Mouse (Mus musculus) kidney, postnatal 0 days (tissue): ENCODE results near the gene Gabrd. TPM values are rescaled to one million over a fixed set of nuclear protein-coding genes. Genes with fewer than 3 reads are reported as not detected.

ENCODE experiments used
- ATAC-seq: fragments of 200-750 bp; cut with Nextera tagmentation; replicated peaks from 2 replicates; pipeline ENCODE4 v1.8.0; 2017; ENCODE audit warnings: low read depth, moderate number of reproducible peaks, moderate TSS enrichment, moderate library complexity; ENCODE audit not compliant: low FRiP score
- DNase-seq: peaks from one replicate; pipeline ENCODE4 v3.0.0-alpha.2; 2016; ENCODE audit warnings: low spot score
- H3K27ac ChIP-seq: fragments of 300-500 bp; sonication (generic); 2 replicates; pipeline ENCODE4 v1.5.1; 2014; ENCODE audit warnings: mild to moderate bottlenecking
- H3K27me3 ChIP-seq: fragments of 300-500 bp; sonication (generic); 2 replicates; pipeline ENCODE4 v1.6.1; 2014; ENCODE audit warnings: low read length, mixed read lengths; ENCODE audit not compliant: insufficient read depth
- H3K36me3 ChIP-seq: fragments of 300-500 bp; sonication (generic); 2 replicates; pipeline ENCODE4 v1.6.1; 2014; ENCODE audit warnings: low read length, mixed read lengths; ENCODE audit not compliant: insufficient read depth
- H3K4me1 ChIP-seq: fragments of 300-500 bp; sonication (generic); replicated peaks from 2 replicates; pipeline ENCODE4 v1.6.1; 2014; ENCODE audit warnings: antibody characterized with exemption, low read length, mixed read lengths; ENCODE audit not compliant: insufficient read depth
- H3K4me2 ChIP-seq: fragments of 300-500 bp; sonication (generic); 2 replicates; pipeline ENCODE4 v1.6.1; 2014; ENCODE audit warnings: mild to moderate bottlenecking, low read length, moderate library complexity, mixed read lengths
- H3K4me3 ChIP-seq: fragments of 300-500 bp; sonication (generic); replicated peaks from 2 replicates; pipeline ENCODE4 v1.5.1; 2014; ENCODE audit warnings: low read depth, low read length
- H3K9ac ChIP-seq: fragments of 300-500 bp; sonication (generic); 2 replicates; pipeline ENCODE4 v1.6.1; 2014; ENCODE audit warnings: low read depth, low read length
- H3K9me3 ChIP-seq: fragments of 300-500 bp; sonication (generic); replicated peaks from 2 replicates; pipeline ENCODE4 v1.6.1; 2016; ENCODE audit warnings: low read length, inconsistent platforms, mixed read lengths
- CTCF ChIP-seq: IDR thresholded peaks from 2 replicates; pipeline ENCODE4 v1.5.1; 2016; ENCODE audit warnings: antibody characterized with exemption, low read depth, mild to moderate bottlenecking, moderate library complexity
- WGBS: fragments of 180-500 bp; shearing (Covaris S2); extraction: QIAGEN DNeasy Blood & Tissue Kit; methylation state at CpG from one replicate; pipeline ENCODE4 v1.1.7; 2014; 5-methylcytosine and 5-hydroxymethylcytosine counted together
- polyA plus RNA-seq: library from polyadenylated mRNA; unstranded; fragments of >200 nt; fragmentation: Nextera tagmentation; extraction: Ambion mirVana; gene quantifications from 2 replicates; pipeline ENCODE4 v1.2.1, GENCODE M21; 2015

Gabrd gene
- polyA plus RNA-seq, 1 experiment from 2014 or later = 0.29 TPM

DNA sequence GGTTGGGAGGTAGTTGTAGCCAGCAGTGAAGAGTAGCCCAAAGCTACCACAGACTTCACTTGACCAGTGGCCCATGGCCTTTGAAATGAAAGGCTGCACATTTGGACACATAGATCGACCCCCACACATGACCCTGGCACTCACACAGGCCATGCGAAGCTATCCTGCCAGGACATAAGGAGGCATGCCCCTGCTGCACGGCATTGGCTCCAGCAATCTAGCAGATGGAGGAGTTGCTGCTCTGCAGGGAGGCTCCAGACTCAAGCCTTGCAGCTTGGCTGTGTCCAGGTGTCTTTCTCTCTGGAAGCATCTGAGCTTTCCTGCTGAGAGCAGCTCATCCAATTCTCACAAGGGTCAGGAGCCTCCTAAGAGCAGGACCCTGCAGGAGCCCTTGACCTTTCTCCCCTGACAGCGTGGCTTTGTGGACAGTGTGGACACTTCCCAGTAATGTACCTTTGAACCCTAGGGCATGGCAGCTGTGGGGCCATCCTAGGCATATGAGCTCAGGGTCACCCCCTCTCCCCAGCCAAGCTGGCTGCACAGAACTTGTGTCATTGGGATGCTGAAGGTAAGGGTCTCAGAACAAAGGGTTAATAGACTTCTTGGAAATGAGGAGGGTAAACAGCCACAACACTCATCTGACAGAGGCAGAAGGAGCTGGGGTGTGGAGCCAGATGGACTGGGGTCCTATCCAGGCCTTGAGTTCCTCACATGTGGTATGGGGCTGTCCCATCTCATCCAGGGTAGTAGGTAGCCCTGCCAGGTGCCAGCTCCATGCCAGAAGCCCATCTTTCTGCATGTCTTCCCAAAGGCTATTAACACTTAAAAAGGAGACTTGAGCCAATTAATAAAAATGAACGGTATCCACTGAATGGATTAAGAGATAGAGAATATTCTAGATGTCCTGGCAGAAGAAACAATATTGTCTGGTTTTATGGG is 25.8 kb downstream of the Gabrd start:
- Histone ChIP-seq H3K27ac (no peak overlapping the region), H3K9me3 (no peaks in the 10 kb centered on the region), H3K36me3 (no peaks in the 10 kb centered on the region), H3K9ac (no peak overlapping the region), H3K4me1 (0 out of 2 replicates have a peak, but pooled peaks cover under 1% of the 10 kb centered on the region), H3K4me2 (no peak overlapping the region), H3K4me3 (no peak overlapping the region), H3K27me3 (no peaks in the 10 kb centered on the region)
- no peak for TF ChIP-seq CTCF
- DNase-seq (no peak), ATAC-seq (no peak)
- 62% methylated on average over 5 of the region's 5 CpGs for WGBS

DNA sequence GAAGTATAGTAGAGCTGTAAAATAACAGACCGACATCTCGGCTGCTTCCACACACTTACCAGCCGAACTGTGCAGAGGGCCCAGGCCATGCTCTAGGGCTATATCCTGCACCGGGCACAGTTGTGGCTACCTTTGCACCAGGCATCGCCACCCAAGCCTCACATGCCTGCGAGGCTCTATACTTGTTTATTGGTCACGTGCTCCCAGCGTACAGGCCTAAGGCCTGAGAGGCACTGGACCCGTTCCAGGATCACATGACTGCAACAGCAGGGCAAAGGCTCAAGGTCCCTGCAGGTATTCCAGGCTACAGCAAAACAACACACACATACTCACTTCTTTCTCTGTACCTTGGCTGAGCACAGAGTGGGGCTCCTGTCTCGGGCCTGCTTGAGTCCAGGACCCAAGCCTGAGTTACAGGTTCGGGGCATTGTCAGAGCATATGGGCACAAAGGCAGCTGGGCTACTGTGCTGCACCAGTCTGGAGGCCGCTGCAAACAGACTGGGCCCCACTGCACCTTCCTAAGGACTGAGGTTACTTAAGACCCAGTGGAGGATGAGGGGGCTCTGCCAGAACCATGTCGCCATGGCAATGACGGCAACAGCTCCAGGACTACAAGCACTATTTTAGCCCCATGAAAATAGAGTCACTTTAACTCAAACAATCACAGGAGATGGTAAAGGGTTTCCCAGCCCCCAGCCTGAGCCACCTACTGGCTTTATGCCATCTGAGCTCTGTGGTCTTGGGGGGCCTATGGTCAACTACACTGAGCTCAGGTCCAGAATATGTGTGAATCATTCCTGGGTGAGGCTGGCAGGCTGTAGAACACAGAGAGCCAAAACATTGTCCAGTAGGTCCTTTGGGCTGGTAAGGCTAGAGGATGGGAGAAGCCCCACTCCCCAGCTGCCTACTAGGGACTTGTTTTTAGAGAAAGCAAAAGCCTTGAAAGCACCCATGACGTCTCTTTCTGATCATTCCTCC is 26.9 kb downstream of the Gabrd start:
- no peak overlapping the region for H3K4me3 ChIP-seq
- no peaks in the 10 kb centered on the region for H3K27me3 ChIP-seq
- no peaks in the 10 kb centered on the region for H3K9me3 ChIP-seq
- H3K36me3 ChIP-seq = no peaks in the 10 kb centered on the region
- H3K27ac ChIP-seq = no peak overlapping the region
- peak; percentile 16 for DNase-seq
- WGBS = 85% methylated on average over 15 of the region's 15 CpGs
- ATAC-seq = peak; percentile 83
- TF ChIP-seq CTCF = no peak
- no peak overlapping the region for H3K9ac ChIP-seq
- no peak overlapping the region for H3K4me2 ChIP-seq
- peaks cover 7% of the 10 kb centered on the region; the same call in 1 of the 2 replicates for H3K4me1 ChIP-seq

DNA sequence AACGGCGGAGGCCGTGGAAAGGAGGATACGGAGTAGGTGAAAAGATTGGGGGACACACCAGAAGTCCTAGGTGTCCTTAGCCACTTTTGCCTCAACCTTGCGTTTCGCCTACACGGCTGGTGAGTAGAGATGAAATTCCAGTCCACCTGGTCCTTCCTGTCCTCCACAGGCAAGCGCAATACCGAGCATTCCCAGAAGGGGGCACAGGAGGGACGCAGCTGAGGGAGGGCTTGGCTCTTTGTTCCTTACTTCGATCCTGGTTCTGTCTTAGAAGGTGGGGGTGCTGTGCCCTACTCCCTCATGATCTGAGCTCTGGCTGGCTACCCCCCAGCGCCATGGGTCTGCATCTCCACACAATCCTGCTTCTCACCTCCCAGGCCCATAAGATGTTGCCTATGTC is 29.2 kb downstream of the Gabrd start:
- no peak for ATAC-seq
- peak; percentile 49 for DNase-seq
- peaks cover 7% of the 10 kb centered on the region; the same call in 1 of the 2 replicates for H3K4me1 ChIP-seq
- H3K9ac ChIP-seq = no peak overlapping the region
- no peaks in the 10 kb centered on the region for H3K36me3 ChIP-seq
- no peak overlapping the region for H3K27ac ChIP-seq
- H3K4me2 ChIP-seq = no peak overlapping the region
- TF ChIP-seq CTCF = peak; percentile 84
- 30% methylated on average over 12 of the region's 12 CpGs for WGBS
- H3K4me3 ChIP-seq = no peak overlapping the region
- H3K27me3 ChIP-seq = no peaks in the 10 kb centered on the region
- no peaks in the 10 kb centered on the region for H3K9me3 ChIP-seq

DNA sequence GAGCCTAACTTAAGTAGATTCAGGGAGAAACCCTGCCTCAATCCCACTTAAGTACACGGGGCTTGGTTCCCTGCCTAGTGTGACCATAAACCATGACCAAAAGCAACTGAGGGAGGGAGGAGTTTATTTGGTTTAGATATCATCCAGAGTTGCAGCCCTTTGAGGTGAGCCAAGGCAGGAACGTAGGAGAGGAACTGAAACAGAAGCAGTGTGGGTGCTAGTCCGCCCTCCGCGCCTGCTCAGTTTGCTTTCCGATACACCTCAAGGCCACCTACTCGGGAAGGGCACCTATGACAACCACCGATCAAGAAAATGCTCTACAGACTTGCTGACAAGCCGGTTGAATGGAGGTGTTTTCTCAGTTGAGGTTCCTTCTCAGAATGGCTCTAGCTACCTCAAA is 30.2 kb downstream of the Gabrd start:
- H3K4me2 ChIP-seq = no peak overlapping the region
- ATAC-seq = no peak

DNA sequence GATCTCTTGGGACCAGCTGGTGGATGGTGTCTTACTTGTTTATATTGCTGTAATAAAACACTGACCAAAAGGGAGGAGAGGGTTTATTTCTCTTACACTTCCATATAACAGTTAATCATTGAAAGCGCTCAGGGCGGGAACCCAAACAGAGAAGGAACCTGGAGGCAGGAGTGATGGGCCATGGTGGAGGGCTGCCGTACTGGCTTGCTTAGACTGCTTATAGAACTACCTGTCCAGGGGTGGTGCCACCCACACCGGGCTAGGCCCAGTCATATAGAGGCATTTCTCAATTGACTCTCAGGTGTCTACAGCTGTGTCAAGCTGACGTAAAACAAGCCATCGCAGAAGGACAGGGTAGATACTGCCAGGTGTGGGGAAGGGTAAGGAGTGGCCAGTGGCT is 31.1 kb downstream of the Gabrd start:
- ATAC-seq (no peak), DNase-seq (no peak)
- Histone ChIP-seq H3K27ac (no peak overlapping the region), H3K4me2 (no peak overlapping the region), H3K36me3 (no peaks in the 10 kb centered on the region), H3K4me3 (no peak overlapping the region), H3K27me3 (peaks cover 1% of the 10 kb centered on the region), H3K9me3 (no peaks in the 10 kb centered on the region), H3K9ac (no peak overlapping the region), H3K4me1 (peaks cover 7% of the 10 kb centered on the region; the same call in 1 of the 2 replicates)
- WGBS = 43% methylated on average over 6 of the region's 6 CpGs
- TF ChIP-seq CTCF = no peak

More for the DNA sequence above, 30.2 kb downstream of the Gabrd start:
- no peaks in the 10 kb centered on the region for H3K9me3 ChIP-seq
- H3K36me3 ChIP-seq = no peaks in the 10 kb centered on the region
- TF ChIP-seq CTCF = no peak
- H3K27ac ChIP-seq = no peak overlapping the region
- H3K4me3 ChIP-seq = no peak overlapping the region
- H3K4me1 ChIP-seq = peaks cover 7% of the 10 kb centered on the region; the same call in 1 of the 2 replicates
- 75% methylated on average over 9 of the region's 9 CpGs for WGBS
- H3K27me3 ChIP-seq = no peaks in the 10 kb centered on the region
- no peak for DNase-seq
- H3K9ac ChIP-seq = no peak overlapping the region

DNA sequence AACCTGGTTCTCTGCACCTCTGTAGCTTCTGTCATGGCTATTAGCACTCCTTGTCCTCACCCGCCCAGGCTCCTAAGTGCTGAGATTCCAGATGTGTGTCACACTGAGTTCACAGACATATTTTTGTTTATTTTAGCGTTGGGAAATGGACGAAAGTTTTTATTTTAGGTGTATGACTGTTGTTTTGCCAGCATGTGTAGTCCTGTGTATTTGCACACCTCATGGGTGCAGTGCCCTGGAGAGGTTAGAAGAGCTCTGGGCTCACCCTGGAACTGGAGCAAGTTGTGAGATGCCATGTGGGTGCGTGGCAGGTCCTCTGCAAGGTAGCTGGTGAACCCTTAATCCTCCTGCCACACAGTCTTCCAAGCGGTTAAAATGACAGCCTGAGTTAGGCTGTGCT is 35.5 kb downstream of the Gabrd start:
- TF ChIP-seq CTCF = no peak
- Histone ChIP-seq H3K4me2 (peak overlapping the region; percentile 59; the same call in 1 of the 2 replicates), H3K9ac (no peak overlapping the region), H3K9me3 (no peaks in the 10 kb centered on the region), H3K36me3 (no peaks in the 10 kb centered on the region), H3K4me3 (no peak overlapping the region), H3K4me1 (peaks cover 7% of the 10 kb centered on the region; the same call in 1 of the 2 replicates), H3K27me3 (peaks cover 17% of the 10 kb centered on the region), H3K27ac (no peak overlapping the region)
- 41% methylated on average over 5 of the region's 5 CpGs for WGBS
- DNase-seq (no peak), ATAC-seq (no peak)
